Mouse (Mus musculus): Measurements from ENCODE around the gene 1110008P14Rik.
"Not testable (repeated sequence)": the region's sequence is repeated elsewhere in the genome, so short reads cannot be mapped to it uniquely, and the experiment has no call there.

Gene 1110008P14Rik

DNA sequence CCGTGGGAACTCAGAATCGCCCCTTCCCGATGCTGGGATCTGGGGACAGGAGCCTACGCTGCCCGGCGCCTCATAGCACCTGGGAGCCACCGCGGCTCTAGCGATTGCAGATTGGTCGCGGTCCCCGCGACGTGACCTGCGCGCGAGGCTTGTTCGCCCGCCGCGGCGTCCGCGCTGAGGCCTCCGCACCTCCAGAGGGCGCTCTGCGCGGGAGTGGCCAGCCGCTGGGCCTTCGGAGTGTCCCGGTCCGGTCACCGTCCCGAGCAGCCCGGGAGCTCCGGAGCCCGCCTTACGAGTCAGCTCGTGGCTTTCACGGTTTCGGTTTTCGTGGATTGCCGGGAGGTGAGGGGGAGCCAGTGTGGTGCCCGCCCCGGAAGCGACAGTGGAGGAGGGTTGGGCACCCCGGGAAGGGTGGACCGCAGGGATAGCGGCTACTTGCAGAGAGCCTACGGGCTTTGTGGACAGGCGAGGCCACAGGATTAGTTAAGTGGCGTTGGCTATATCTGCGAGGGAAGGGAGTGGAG, 18.9 kb downstream of the 1110008P14Rik start:
- peak; percentile 94 for DNase-seq

DNA sequence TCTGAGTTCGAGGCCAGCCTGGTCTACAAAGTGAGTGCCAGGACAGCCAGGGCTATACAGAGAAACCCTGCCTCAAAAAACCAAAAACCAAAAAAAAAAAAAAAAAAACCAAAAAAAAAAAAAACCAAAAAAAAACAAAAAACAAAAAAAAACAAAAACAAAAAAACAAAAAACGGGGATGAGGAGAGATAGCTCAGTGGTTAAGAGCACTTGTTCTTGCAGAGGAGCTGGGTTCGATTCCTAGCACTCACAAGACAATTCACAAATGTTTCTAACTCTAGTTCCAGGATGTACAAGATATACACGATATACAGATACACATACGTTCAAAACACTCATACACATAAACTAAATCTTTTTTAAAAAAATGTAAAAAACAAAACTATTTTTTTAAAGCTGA, 19.5 kb downstream of the 1110008P14Rik start:
- not testable (repeated sequence) for DNase-seq

DNA sequence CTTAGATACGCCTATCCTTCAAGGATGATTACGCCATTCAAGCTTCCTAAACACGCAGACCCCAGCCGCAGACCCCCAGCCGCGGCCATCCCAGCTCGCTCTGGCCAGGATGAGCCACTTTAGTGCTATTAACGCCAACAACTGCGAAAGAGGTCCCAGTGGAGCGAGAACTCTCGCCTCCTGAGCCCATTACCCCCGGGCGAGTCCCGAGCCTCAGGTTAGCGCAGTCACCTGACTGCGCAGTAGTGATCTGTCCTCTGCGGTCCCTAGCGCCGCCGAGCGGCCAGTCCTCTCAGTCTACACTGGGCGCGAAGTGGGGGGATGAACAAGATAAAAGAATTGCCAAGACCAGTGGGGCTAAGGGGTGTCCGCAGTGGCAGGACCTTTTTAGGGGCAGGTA, 20.3 kb downstream of the 1110008P14Rik start:
- DNase-seq = peak; percentile 66

DNA sequence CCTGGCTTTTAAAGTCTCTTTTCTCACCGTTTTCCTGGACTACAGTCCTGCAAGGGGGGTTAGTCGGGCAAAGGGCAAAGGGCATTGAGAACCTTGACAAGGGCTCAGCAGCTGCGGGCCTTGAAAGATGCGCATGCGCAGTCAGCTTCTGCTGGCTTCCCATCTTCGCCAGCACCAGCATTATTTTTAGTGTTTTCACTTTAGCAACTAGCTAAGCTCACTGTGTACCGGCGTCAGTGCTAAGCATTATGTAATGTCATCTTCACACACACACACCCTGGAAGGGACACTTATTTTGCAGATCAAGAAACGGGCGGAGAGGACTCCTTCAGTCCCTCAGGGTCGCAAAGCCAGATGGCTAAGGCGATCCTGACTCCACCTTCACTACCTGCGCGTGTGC, 21.0 kb downstream of the 1110008P14Rik start:
- peak; percentile 77 for DNase-seq

DNA sequence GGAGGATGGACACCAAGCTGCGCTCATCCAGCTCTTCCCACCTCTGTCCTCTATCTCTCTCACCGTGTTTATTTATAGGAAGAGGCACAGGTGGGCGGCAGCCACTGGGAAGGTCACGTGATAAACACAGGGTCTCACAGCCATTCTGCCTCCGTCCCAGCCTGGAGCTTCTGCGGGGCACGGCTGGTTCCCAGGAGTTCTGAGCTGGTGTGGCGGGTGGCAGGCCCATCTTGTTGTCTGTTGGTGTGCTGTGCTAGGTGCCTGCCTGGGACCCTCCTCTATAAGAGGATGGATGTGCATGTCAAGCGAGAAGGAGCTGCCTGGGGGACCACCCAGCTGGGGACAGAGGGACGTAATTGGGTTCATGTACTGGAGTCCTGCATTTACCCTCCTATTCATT, 23.4 kb downstream of the 1110008P14Rik start:
- no peak for DNase-seq

DNA sequence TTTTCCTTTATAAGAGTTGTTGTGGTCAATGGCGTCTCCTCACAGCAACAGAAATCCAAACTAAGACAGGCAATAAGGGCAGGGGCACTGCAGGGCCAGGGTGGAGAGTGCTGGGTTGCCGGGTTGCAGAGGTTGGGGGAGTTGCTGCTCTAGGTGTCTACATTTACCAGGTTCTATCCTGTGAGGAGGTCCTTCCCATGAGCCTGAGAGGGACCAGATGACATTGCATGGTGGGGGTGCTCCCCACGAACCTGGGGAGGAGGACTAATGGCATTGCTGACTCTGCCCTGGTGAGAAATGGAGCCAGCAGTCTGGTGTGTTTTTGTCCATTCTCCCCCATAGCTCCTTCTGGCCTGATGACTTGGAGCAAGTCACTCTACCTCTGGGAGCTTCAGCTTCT, 24.0 kb downstream of the 1110008P14Rik start:
- no peak for DNase-seq

DNA sequence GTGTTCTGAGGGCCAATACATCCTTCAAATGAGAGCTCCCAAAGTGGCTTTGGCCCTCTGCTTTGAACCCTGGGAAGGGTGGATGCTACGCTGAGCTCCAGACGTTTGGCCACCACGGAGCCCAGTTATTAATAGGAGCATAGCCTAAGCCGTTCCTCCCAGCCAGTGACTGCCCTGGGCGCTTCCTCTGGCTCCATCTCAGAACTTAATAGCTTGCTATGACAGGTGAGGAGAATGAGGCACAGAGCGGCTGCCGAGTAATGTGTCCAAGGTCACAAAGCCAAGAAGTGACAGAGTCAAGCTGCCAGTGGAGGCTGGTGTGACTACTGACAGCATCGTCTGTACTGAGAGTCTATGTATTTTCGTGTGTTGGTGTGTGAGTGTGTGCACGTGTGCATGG, 25.5 kb downstream of the 1110008P14Rik start:
- no peak for DNase-seq

DNA sequence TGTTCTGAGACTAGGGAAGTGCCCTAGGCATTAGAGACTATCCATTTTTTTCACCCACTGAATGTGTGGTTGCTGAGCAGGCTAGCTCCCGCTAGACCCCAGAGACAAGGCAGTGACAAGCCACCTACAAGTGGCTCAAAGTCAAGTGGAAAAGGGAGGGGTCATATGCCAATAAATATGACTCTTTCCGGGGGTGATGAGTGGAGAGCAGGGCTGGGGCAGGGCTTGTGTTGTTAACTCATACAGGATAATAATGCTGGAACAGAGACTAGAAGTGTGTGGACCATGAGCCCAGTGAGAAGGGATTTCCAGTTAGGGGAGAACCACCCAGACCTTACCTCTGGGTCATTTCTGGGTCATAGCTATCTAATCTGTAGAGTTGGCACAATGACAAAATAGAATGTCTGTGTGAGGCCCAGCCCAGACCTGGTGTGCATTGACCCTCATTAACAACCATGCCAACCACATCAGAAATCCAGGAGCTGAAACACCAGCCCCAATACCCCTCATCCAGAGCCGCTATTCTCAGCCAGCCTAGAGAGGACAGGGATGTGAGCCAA, 27.3 kb downstream of the 1110008P14Rik start:
- DNase-seq = no peak

DNA sequence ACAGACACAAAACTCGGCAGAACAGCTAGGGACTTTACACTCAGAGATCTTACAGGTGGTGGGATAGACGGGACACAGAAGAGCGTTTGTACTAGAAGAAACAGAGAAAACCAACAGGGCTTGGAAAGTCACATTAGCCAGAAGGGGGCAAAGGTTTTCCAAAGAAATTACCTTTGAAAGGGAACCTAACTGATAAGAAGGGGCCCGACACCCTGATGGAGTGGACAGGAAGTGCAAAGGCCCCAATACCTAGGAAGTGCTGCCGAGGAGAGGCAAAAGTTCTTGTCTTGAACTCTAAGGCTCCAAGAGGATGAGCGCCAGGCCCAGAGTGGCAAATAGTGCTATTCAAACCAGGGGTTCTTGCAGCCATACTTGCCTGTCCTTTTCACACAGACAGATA, 27.9 kb downstream of the 1110008P14Rik start:
- DNase-seq = no peak

DNA sequence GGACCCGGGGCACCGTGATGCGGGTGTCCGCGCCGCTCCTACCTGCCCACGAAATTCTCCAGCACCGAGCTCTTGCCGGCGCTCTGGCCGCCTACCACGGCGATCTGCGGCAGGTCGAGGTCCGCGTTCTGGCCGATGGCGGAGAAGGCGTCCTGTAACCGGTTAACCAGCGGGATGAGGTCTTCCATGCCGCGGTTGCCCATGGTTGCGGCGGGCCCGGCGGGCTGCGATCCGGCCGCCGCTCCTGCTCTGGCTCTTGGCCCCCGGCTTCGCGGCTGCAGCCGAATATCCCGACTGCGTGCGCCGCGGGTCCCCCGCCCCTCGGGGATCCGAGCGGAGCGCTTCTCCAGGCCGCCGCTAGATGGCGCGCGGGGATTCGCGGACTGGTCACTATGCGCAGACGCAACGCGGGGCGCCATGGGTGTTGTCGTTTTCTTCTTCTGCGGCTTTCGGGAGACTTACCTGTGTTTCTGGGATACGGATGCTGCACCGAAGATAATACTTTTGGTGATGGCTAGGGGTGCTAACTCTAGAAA, 28.7 kb downstream of the 1110008P14Rik start, which contains the start of gene Dnm1:
Dnm1 (minus strand) TSS at position 332 of the 536 bp plus-strand sequence.
- DNase-seq = peak; percentile 92

DNA sequence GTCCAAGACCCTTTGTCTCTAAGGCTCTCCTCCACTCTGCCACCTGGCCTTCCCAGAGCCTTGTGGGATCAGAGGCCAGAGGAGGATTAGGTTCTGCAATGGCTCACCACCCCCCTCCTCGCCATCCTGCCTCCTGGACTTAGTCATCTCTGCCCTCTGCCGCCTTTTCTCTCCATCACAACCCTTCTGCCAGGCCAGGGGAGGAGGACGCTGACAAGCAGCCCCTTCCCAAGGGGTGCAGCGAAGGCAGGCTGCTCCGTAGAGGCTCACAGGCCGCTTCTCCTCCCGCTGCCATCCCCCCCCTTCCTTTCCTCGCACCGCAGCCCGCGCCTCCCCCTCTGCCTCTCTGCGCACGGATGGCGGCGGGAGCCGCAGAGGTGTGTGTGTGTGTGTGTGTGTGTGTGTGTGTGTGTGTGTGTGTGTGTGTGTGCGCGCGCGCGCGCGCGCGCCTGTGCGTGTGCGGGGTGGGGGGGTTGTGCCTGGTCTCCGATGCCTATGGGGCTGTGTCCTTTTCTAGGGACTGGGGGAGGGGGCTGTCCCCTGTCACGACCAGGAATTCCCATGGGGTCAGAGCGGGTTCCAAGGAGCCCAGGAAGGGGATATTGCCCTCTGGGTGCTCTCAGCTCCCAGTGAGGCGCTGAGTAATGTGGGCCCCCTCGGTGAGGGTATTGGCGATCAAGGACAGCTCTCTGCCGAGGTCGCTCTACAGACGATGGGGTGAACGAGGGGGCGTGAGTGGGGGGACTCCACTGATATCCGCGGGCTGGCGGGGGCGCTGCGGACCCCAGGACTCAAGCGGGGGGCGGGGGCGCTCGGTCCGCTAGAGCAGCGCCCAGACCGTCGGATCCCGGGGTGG, 29.4 kb downstream of the 1110008P14Rik start, which contains the start of gene Ciz1:
Ciz1 (plus strand) TSS at position 177 of the 856 bp plus-strand sequence.
- peak; percentile 73 for DNase-seq

DNA sequence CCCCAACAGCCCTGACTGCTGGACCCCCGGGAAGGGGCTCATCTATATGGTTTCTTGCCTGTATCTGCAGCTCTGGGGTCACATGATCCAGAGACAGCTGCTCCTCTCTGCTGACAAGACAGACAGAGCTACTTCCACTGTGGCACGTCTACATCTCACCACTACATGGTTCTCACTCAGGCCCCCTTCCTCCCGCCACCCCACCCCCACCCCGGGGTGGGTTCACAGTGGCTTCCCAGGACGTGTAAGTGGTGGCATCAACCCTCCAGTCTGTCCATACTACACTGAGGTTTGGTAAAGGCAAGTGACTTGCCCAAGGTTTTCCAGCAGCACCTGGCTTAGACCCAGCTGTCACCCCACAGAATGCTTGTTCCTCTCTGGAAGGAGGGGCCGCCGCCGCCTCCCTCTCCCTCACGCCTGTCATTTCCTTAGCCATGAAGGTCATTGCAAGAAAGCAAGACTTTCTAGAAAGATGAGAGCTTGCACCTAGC, 30.2 kb downstream of the 1110008P14Rik start:
- DNase-seq = peak; percentile 16

DNA sequence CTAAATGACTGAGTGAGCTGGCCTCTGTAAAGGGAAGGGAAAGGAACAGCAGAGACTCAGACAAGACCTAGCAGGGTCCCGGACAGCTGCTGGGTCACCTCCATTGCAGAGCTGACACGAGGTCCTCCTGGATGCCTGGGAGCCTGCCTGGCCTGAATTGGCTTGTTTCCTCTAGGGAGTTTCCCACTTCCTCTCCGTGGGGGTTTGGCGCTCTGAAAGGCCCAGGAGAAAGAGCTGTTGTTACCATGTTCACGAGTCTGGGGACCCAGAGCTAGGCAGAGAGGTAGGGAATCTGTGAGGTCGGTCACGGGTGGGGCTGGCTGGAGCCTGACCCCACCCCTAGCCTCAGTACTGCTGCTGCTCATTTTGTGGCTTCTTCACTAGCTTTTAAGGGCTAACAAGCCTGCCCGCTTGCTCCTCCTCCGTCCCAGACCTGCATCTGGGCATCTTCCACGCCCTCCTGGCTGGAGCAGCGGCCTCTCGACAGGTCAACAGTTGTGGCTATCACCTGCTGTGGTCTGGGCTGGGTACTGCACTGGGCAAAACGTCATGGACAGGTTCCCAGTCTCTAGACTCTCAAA, 31.2 kb downstream of the 1110008P14Rik start:
- no peak for DNase-seq

DNA sequence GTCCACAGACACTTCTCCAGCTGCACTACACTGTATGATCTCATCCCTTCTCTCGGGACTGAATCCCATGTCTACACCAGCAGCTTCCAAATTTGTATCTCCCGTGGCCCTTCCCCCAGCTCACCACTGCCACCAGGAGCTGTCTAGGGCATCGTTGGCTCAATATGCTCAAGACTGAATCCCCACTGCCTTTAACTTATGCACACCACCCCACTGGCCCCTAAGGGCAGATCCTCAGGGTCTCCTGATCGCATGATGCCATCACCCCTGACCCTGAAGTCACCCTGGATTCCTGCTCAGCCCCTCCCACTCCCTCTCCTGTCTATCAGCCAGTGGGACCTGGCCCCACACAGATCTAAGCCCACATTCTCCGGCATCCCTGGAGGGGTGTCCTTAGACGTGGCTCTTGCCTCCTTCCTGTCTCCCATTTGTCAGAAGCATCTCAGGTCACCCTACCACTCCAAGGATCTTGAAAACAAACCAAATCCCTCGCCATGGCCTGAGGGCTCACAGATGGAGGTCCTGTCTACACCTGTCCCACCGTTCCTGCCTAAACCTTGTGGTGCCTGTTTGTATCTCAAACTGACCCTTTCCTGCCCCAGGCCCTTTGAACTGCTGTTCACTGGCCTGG, 32.0 kb downstream of the 1110008P14Rik start:
- DNase-seq = no peak

DNA sequence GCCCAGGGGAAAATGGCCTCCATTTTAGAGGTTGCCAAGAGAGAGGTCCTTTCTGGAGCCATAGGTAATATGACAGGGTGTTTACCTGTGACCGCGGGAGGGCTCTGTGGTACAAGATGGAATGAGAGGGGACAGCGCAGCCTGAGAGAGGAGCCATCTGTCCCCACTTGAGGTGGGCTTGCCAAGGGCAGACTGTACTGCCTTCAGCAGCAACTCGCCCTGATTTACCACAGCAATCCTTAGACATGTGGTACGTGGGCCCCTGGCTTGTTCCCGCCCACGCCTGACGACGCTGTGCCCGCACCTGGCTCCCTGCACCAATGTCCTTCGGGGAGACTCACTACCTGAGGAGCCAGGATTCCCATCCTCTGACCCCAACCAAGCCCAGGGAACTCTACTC, 33.4 kb downstream of the 1110008P14Rik start:
- no peak for DNase-seq

DNA sequence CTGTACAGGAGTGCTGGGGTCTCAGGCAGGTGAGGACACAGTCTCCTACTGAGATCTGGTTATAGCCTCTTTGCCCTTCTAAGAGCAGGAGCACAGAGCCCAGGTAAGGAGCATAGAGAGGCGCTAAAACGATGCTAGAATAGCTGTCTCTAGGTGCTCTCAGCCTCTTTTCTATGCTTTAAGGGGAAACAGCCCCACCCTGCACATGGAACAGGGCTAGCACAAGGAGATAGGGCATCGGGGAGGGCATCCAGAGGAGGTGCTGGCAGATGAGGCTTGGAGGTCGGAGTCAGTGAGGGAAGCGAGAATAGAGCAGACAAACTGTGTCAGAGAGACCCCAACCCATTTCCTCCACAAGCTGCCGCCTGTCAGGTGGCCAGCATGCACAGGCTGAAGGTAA, 34.7 kb downstream of the 1110008P14Rik start:
- no peak for DNase-seq

DNA sequence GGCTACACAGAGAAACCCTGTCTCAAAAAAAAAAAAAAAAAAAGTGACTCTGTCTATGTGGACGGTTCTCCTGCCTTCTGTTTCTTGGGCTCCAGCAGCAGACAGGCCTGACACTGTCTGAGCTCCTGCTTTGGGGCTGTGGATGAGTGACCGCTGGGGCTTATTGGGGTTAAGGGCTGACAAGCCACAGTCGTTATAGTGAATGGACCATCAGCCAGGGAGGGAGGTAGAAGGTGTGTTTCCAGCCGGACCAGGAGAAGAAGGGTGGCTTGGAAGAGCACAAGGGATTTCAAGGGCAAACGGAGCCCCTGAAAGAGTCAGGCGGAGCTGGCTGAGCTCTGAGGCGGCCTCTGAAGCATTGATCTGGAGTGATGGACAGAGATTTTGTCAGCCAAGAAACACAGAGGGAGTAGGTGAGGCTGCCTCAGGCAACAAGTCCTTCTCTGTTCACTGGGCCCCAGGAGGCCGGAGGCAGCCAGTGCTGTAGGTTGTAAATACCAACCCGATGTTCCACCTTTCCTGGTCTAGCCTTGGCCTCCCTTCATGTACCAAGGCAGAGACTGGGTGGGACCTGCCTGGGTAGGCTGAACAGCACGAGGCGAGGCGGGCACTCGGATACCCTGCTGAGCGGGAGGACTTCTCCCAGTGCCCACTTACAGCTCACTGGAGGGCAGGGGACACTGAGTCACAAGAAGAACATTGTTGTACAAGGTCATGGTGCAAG, 37.0 kb downstream of the 1110008P14Rik start:
- no peak for DNase-seq

DNA sequence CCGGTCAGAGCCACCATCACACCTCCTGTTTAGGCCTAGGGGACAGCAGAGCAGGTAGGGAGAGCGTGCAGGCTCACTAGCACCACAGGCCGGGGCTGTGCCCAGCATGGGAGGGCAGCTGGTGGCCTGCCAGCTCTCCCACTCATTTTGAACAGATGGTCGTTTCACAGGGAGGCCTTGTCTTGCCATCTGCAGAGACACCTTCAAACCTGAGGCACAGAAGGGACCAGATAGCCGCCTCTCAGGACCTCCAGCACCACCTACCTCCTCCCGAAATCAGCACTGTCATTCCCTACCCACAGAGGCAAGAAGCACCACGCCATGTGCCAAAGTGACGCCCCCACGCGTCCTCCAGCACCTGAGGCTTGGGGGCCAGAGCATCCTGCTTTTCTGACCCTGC, 37.7 kb downstream of the 1110008P14Rik start:
- DNase-seq = no peak

DNA sequence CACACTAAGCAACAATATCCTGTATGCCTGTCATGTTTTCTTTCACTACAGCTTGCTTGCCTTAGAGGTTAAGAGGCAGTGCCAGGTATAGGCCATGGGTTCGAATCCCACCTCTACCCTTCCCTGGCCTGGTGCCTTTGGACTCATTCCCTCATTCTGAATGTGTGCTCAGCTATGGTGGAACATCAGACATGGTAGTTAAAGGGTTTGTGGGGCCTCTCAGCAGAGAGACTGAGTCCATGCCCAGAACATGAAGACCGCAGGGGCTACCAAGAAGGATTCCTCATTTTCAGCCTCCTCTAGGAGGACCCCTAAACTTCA, 38.4 kb downstream of the 1110008P14Rik start:
- DNase-seq = no peak

DNA sequence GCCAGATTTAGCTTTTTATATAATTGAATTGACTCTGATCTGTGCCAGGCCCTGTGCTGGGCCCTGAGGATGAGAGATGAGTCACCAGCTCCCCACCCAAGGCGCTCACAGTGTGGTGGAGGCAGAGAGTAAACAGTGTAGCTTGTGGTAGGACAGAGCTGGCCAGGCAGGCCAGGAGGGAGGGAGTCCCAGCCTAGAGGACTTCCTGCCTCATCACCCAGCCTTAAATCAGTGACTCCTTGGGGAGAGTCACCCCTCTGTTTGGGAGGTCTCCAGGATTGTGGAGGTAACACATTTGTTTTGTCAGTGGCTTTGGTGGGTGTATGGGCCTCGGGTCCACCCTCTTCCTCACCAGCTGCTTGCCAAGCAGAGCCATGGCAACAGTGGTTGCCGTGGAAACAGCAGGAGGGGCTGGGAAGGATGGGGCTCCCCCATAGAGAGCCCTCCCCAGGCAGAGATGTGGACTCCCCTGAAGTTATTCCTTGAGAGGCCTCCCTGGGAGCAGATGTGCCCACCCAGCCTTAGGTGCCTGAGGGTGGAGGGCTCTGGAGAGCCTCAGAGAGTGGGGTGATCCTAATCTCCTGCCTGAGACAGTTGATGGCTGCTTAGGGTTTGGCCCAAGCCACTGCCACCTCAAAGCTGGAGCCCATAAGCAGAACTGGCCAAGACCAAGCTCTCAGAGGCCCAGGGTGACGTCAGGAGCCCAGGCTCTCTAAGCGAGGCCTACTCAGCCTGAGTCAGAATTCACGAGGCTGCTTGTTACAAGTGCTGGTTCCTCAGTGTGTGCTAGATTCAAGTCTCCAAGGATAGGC, 39.0 kb downstream of the 1110008P14Rik start:
- DNase-seq = no peak

DNA sequence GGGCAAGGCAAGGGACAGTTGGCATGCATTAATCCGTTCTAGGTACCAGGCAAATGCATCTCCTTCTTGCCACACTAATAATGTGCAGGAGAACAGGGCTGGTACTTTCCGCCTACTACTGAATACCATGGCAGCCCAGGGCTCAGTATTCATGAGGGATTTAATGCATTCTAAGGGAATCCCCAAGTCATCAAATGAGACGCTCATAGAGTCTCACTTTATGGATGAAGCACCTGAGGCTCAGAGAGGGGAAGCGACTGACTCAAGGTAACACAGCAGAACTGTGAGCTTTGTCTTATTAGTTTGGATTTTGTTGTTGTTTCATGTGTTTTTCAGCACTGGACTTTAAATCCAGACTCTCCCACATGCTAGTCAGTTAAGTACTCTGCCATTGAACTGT, 39.7 kb downstream of the 1110008P14Rik start:
- no peak for DNase-seq

DNA sequence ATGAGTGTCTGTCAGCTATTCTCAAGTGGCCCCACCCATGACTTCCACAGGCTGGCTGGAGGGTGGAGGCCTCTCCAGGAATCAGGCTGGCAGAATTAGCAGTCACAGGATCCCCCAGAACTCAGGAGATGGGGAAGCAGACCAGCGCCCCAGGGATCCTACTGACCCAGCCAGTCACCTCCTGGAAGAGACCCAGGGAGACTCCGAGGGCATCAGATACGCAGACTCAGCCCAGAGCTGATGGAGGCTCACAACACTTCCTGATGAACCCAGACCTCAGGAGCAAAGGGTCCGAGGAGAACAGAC, 40.2 kb downstream of the 1110008P14Rik start:
- DNase-seq = no peak
